Mouse (Mus musculus) liver, adult 2 months (tissue): Measurements from ENCODE around the gene Catsperd.

Experiments used
- CTCF ChIP-seq: fragments of 200-500 bp; IDR thresholded peaks from 2 replicates; pipeline ENCODE4 v1.5.1; 2011; ENCODE audit warnings: low read depth, low read length, control low read depth
- POLR2A ChIP-seq: fragments of 200-500 bp; IDR thresholded peaks from 2 replicates; pipeline ENCODE4 v1.6.1; 2011; ENCODE audit warnings: low read length, control low read depth; ENCODE audit not compliant: insufficient read depth; ENCODE audit errors: extremely low read depth

DNA sequence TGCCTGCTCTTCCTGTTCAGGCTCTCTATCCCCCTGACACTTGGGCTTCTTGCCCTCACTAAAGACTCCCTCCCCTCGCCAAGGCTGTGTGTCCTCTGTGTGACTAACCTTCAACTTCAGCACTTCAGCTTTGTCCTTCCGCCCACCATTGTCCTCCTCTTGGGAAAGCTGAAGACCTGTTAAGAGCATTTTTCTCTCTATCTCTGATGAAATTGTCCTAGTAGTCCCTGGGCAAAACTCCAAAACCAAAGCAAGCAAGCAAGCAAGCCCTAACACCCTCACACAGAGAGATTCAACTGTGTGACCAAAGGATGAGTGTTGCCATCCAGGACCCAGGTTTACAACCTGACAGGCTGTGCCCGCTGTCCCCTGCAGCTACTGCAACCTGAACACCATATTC lies 35.7 kb downstream of the Catsperd start:
- TF ChIP-seq CTCF (no peak), POLR2A (no peak)
